Mouse (Mus musculus) stomach, postnatal 0 days (tissue): ENCODE measurements at regions not wholly inside any gene's neighbourhood (a gene's known extent, or its start where the extent isn't known, plus 50 kb on each side); places are given as distances from the start of the nearest gene placed in this dataset.

ENCODE experiments used
- CTCF ChIP-seq: IDR thresholded peaks from 2 replicates; pipeline ENCODE4 v1.5.1; 2016; ENCODE audit warnings: antibody characterized with exemption, low read depth, mild to moderate bottlenecking, moderate library complexity
- EP300 ChIP-seq: optimal IDR thresholded peaks from 2 replicates; pipeline ENCODE3; 2016; ENCODE audit warnings: antibody characterized with exemption

DNA sequence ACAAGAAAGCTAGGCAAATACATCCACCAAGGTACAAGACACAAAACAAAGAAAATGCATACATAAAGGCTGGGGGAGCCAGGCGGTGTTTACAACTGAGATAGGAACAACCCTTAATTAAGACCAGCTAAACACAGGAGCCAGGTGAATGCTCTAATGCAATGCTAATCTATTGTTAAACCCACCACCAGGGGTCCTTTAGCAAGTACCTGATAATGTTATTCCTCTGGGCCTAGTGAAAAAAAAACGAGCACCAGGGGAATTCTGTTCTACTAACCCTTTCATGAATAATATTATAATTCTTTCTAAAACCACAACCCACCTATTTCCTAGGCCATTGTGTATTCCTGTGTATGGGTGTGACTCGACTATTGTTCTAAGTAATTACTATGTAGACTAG, 61.5 kb upstream of the Slc4a10 start:
- TF ChIP-seq CTCF (no peak), EP300 (no peak)
